Mouse (Mus musculus) spleen, postnatal 14 days (tissue): Measurements from ENCODE around the gene Snurf.

Experiments
- DNase-seq, 2 experiments: peaks; one replicate each; pipeline ENCODE4 v3.0.0; 2021 to 2022; ENCODE audit warnings: low spot score in 2 of 2

Gene Snurf

GRCm38 (mm10) chr7:60004606-60005330 is at the start of gene Snurf, which contains the start of gene Gm38393:
Snurf (minus strand) TSS chr7:60005049.
Gm38393 (minus strand) TSS chr7:60005064.
- DNase-seq: peak in 1 of 2 experiments; percentile 13

GRCm38 (mm10) chr7:60047481-60048201 is 42.8 kb upstream of the Snurf start:
- no peak for DNase-seq

GRCm38 (mm10) chr7:60013186-60013585 is 8.3 kb upstream of the Snurf start:
- no peak for DNase-seq

GRCm38 (mm10) chr7:60007727-60008360 is 3.0 kb upstream of the Snurf start:
- no peak for DNase-seq

- DNase-seq: no peak
These were observed 1.4 kb upstream of the Snurf start for GRCm38 (mm10) chr7:60006262-60006661.

GRCm38 (mm10) chr7:60003921-60004605 is 786 bp downstream of the Snurf start:
- DNase-seq: no peak

GRCm38 (mm10) chr7:60003006-60003865 is 1.6 kb downstream of the Snurf start:
- DNase-seq: no peak

GRCm38 (mm10) chr7:59978646-59979045 is 26.2 kb downstream of the Snurf start:
- DNase-seq: no peak
